Mouse (Mus musculus): ENCODE measurements at regions not wholly inside any gene's neighbourhood (a gene's known extent, or its start where the extent isn't known, plus 50 kb on each side); places are given as distances from the start of the nearest gene placed in this dataset.

DNA sequence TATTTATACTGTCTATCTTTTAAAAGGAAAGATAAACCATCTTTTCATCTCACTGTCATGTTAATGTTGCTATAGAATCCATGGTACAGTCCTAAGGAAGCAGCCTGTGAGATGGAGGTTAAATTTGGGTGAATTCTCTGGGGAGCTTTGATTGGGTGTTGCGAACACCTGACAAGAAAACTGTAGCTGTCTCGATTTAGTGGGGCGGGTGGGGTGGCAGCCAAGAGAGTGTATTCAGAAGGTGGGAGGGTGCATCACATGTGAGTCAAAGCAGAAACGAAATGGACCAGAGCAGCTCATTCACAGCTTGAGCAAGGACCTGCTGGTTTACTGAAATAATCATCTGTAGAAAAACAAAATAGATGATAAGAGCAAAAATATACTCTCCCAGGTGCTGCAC, 57.4 kb upstream of the Bank1 start:
- H3K4me2 ChIP-seq (replicated peaks; ENCODE audit: low read depth, low read length), result no peak overlapping the region
- no peak for DNase-seq (ENCODE audit: low spot score)
- no peak overlapping the region for H3K4me3 ChIP-seq (ENCODE audit: low read depth, low read length)
- H3K9ac ChIP-seq (replicated peaks; ENCODE audit: low read depth), result no peak overlapping the region
- no peaks in the 10 kb centered on the region for H3K27me3 ChIP-seq (replicated peaks; ENCODE audit: insufficient read depth, low read length)
- WGBS, result 58% methylated on average over 4 of the region's 4 CpGs
- no peak for ATAC-seq
- no peaks in the 10 kb centered on the region for H3K9me3 ChIP-seq (ENCODE audit: low read length)
- H3K4me1 ChIP-seq (ENCODE audit: insufficient read depth, low read depth, low read length), result no peaks in the 10 kb centered on the region
- H3K27ac ChIP-seq (ENCODE audit: low read length), result no peak overlapping the region
- H3K36me3 ChIP-seq (ENCODE audit: insufficient read depth, low read length), result no peaks in the 10 kb centered on the region
- TF ChIP-seq EP300 (IDR thresholded peaks at IDR 0.05), result no peak
- no peak for TF ChIP-seq CTCF (IDR thresholded peaks at IDR 0.05)

- no peak for ATAC-seq
- WGBS, result 49% methylated on average over 7 of the region's 7 CpGs
Observed at GRCm38 (mm10) chr3:136380644-136381043, 54.8 kb upstream of the Bank1 start.

DNA sequence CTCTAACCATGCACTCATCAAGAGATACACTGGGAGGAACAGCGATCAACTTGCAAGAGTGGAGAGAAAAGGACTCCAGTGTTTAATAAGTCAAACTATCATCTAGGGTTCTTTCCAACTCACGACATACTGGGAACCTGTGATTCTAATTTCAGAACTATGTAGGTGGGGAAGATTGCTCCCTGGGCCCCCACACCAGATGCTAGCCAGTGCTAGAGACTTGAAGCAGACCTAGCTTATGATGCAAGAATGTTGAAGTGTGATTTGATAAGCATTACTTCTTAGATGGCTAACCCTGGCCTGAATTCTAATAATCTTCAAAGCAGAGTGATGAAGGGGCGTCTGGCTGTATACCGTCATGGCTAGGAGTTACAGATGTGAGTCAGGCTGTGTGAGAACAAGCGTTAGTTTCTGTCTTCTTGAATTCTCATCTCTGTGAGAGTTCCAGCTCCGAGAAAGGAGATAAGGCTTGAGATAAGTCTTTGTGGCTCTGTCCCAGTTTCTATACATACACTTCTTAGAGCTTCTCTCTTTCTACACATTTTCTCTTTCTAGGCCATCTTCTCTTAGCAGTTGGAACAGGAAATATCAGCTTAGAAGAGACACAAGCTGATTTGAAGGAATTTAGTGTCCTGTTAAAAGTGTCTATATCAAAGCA, 54.0 kb upstream of the Bank1 start:
- Histone ChIP-seq H3K27me3 (replicated peaks; ENCODE audit: insufficient read depth, low read length) (no peaks in the 10 kb centered on the region), H3K4me2 (replicated peaks; ENCODE audit: low read depth, low read length) (no peak overlapping the region), H3K9ac (replicated peaks; ENCODE audit: low read depth) (no peak overlapping the region), H3K9me3 (ENCODE audit: low read length) (no peaks in the 10 kb centered on the region), H3K36me3 (ENCODE audit: insufficient read depth, low read length) (no peaks in the 10 kb centered on the region), H3K27ac (ENCODE audit: low read length) (no peak overlapping the region), H3K4me1 (ENCODE audit: insufficient read depth, low read depth, low read length) (no peaks in the 10 kb centered on the region), H3K4me3 (ENCODE audit: low read depth, low read length) (no peak overlapping the region)
- no peak for DNase-seq (ENCODE audit: low spot score)
- WGBS, result 56% methylated on average over 6 of the region's 6 CpGs
- TF ChIP-seq CTCF (IDR thresholded peaks at IDR 0.05), result no peak
- ATAC-seq, result no peak

More at GRCm38 (mm10) chr3:136380644-136381043, 54.8 kb upstream of the Bank1 start:
- Histone ChIP-seq H3K4me2 (replicated peaks; ENCODE audit: low read depth, low read length) (no peak overlapping the region), H3K4me1 (ENCODE audit: insufficient read depth, low read depth, low read length) (no peaks in the 10 kb centered on the region), H3K4me3 (ENCODE audit: low read depth, low read length) (no peak overlapping the region), H3K27ac (ENCODE audit: low read length) (no peak overlapping the region), H3K9ac (replicated peaks; ENCODE audit: low read depth) (no peak overlapping the region), H3K27me3 (replicated peaks; ENCODE audit: insufficient read depth, low read length) (no peaks in the 10 kb centered on the region), H3K9me3 (ENCODE audit: low read length) (no peaks in the 10 kb centered on the region), H3K36me3 (ENCODE audit: insufficient read depth, low read length) (no peaks in the 10 kb centered on the region)
- DNase-seq (ENCODE audit: low spot score), result no peak
- TF ChIP-seq EP300 (IDR thresholded peaks at IDR 0.05), result no peak
- no peak for TF ChIP-seq CTCF (IDR thresholded peaks at IDR 0.05)

GRCm38 (mm10) chr3:136376893-136377292, 51.0 kb upstream of the Bank1 start:
- no peaks in the 10 kb centered on the region for H3K4me1 ChIP-seq (ENCODE audit: insufficient read depth, low read depth, low read length)
- ATAC-seq (no peak), DNase-seq (ENCODE audit: low spot score) (no peak)
- no peak overlapping the region for H3K4me3 ChIP-seq (ENCODE audit: low read depth, low read length)
- 70% methylated on average over 4 of the region's 4 CpGs for WGBS
- H3K27me3 ChIP-seq (replicated peaks; ENCODE audit: insufficient read depth, low read length), result no peaks in the 10 kb centered on the region
- no peak for TF ChIP-seq CTCF (IDR thresholded peaks at IDR 0.05)
- TF ChIP-seq EP300 (IDR thresholded peaks at IDR 0.05), result no peak
- no peak overlapping the region for H3K27ac ChIP-seq (ENCODE audit: low read length)
- H3K9me3 ChIP-seq (ENCODE audit: low read length), result no peaks in the 10 kb centered on the region
- no peaks in the 10 kb centered on the region for H3K36me3 ChIP-seq (ENCODE audit: insufficient read depth, low read length)
- no peak overlapping the region for H3K9ac ChIP-seq (replicated peaks; ENCODE audit: low read depth)
- no peak overlapping the region for H3K4me2 ChIP-seq (replicated peaks; ENCODE audit: low read depth, low read length)

Data from lung, postnatal 0 days (tissue).